Mouse (Mus musculus): ENCODE results near the gene Ear14. TPM values are rescaled to one million over a fixed set of nuclear protein-coding genes. Genes with fewer than 3 reads are reported as not detected.
"Not testable (repeated sequence)": the region's sequence is repeated elsewhere in the genome, so short reads cannot be mapped to it uniquely, and the experiment has no call there.

Gene Ear14
- not detected in 2 replicates for polyA plus RNA-seq (2016; fragmentation: Nextera tagmentation; extraction: Ambion mirVana)

DNA sequence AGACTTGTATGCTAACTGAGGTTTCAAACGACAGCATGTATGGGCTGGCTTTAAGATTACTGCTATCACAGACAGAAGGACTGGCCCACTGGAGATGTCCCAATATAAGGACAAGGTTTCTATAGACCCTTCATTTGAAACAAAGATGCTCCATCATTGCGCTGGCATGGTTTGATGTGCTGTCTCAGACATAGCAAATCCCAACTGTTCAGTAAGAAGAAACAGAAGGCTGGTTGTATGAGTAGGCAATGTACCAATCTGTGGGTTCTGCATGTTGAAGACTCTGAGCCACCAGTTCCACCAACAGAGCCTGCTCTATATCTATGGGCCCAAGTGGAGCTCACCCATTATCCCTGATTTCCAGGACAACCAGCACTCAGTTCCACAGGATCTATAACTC, at the start of gene Ear14:
Gene Ear14 (plus strand): TSS at position 277 of the 400 bp plus-strand sequence.
- H3K27ac ChIP-seq: no peak within 1 kb of the TSS
- no peaks in the 10 kb centered on the region for H3K9me3 ChIP-seq (replicated peaks)
- H3K4me3 ChIP-seq: no peak within 1 kb of the TSS
- H3K4me1 ChIP-seq: no peaks in the 10 kb centered on the region
- H3K36me3 ChIP-seq: no peaks in the 10 kb centered on the region
- 86% methylated on average over 2 of the region's 2 CpGs for WGBS
- H3K4me2 ChIP-seq (replicated peaks): no peak within 1 kb of the TSS
- no peak within 1 kb of the TSS for H3K9ac ChIP-seq
- no peaks in the 10 kb centered on the region for H3K27me3 ChIP-seq
- no peak for ATAC-seq (ENCODE audit: low FRiP score)

DNA sequence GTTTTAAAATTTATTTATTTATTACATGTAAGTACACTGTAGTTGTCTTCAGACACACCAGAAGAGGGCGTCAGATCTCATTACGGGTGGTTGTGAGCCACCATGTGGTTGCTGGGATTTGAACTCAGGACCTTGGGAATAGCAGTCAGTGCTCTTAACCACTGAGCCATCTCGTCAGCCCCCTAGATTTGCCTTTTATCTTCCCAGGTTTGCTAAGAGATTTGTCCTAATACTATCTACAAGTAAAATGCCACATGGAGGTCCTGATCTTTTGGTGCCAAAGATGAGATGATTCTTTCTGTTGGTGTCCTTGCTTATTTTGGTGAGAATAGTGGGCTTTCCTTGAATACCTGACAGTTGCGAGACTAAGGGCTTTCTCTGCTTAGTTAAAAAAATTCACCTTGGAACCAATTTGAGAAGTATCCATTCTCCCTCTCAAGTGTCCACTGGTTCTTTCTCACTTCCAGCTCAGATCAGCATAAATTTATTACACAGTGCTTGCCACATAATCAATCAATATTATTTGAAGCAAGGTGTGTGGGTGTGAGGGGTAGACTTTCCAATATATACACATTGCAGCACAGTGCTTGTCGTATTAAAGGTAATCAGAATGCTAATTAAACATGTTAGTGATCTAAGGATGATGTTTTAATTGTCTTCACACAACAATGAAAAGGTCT, 47.0 kb upstream of the Ear14 start:
- H3K9me3 ChIP-seq (replicated peaks): no peaks in the 10 kb centered on the region
- H3K27me3 ChIP-seq: no peaks in the 10 kb centered on the region
- H3K27ac ChIP-seq: no peak overlapping the region
- H3K9ac ChIP-seq: no peak overlapping the region
- no peak overlapping the region for H3K4me3 ChIP-seq
- H3K4me2 ChIP-seq (replicated peaks): no peak overlapping the region
- no peak for ATAC-seq (ENCODE audit: low FRiP score)
- H3K36me3 ChIP-seq: no peaks in the 10 kb centered on the region
- no peaks in the 10 kb centered on the region for H3K4me1 ChIP-seq
- WGBS: 84% methylated on average over 5 of the region's 5 CpGs

DNA sequence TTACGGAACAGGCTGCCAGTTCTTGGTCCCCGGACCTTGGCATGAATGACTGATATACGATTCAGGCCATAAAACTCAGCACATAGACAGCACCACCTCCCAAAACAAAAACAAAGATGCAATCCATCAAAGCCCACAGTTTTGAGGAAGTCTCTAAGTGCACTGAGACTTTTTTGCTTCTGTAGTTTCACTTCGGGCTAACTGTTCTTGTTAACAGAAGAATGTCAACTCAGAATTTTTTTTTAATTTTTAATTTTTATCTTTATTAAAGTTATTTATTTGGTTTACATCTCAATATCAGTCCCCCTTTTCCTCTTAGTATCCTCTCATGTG, 46.5 kb upstream of the Ear14 start:
- WGBS: 76% methylated on average over 4 of the region's 4 CpGs
- Histone ChIP-seq H3K9me3 (replicated peaks) (no peaks in the 10 kb centered on the region), H3K27ac (no peak overlapping the region), H3K36me3 (no peaks in the 10 kb centered on the region), H3K9ac (no peak overlapping the region), H3K4me2 (replicated peaks) (no peak overlapping the region), H3K4me3 (no peak overlapping the region), H3K27me3 (no peaks in the 10 kb centered on the region), H3K4me1 (no peaks in the 10 kb centered on the region)
- no peak for ATAC-seq (ENCODE audit: low FRiP score)

DNA sequence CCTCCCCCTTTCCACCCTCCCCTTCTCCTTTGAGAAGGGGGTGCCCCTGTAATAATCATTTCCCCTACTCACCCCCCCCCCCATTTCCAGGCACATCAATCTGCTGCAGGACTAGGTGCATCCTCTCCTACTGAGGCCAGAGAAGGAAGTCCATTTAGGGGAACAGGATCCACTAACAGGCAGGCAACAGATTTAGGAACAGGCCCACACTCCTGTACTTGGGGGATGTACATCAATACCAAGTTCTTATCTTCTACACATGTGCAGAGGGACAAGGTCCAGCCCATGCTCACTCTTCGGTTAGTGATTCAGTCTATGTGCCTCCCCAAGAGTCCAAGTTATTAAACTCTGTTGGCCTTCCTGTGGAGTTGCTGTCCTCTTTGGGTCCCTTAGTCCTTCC, 46.1 kb upstream of the Ear14 start:
- ATAC-seq (ENCODE audit: low FRiP score): no peak
- Histone ChIP-seq H3K27me3 (no peaks in the 10 kb centered on the region), H3K4me2 (replicated peaks) (no peak overlapping the region), H3K4me3 (no peak overlapping the region), H3K27ac (no peak overlapping the region), H3K9me3 (replicated peaks) (no peaks in the 10 kb centered on the region), H3K4me1 (no peaks in the 10 kb centered on the region), H3K36me3 (no peaks in the 10 kb centered on the region), H3K9ac (no peak overlapping the region)
- 91% methylated on average over 1 of the region's 1 CpGs for WGBS

DNA sequence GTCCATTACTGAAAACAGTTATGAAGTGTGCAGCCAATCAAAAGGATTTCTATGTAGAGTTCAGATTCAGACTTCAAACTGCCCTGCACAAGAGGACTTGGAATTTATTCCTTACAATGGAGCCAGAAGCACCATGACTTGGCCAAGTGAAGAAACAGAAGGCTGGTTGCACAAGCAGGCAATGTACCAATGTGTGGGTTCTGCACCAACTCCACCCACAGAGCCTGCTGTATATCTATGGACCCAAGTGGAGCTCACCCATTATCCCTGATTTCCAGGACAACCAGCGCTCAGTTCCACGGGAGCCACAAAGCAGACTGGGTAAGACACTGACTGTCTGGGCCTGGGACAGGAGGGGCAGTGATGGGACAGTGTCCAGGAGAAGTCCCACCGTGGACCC, 41.2 kb upstream of the Ear14 start, which contains the start of gene Rnase2b:
Gene Rnase2b (plus strand): TSS at position 285 of the 400 bp plus-strand sequence.
- not testable (repeated sequence) for ATAC-seq (ENCODE audit: low FRiP score); H3K4me2 ChIP-seq (replicated peaks); H3K36me3 ChIP-seq; H3K4me3 ChIP-seq; H3K9me3 ChIP-seq (replicated peaks); H3K27me3 ChIP-seq; H3K4me1 ChIP-seq; H3K27ac ChIP-seq; H3K9ac ChIP-seq
- WGBS: 96% methylated on average over 3 of the region's 3 CpGs

DNA sequence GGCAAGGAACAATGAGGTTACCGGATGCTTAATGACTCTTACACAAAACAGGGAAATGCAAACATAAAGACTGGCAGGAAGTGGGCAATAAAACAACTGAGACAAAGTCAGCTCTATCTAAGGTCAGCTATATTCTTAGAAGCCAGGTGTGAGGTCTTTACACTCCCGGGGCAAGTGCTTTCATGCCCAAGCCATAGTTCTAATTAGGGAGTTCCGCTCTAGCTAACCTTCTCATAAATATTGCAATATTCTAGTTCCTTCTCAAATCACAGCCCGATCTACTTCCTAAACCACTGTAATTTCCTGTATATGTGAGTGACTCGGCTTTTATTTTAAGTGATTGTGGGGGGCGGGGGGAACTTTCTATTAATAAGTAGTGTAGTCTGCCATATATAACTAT, 39.9 kb upstream of the Ear14 start:
- not testable (repeated sequence) for H3K4me2 ChIP-seq (replicated peaks); H3K27me3 ChIP-seq; H3K27ac ChIP-seq; H3K4me1 ChIP-seq; ATAC-seq (ENCODE audit: low FRiP score); H3K36me3 ChIP-seq; H3K9ac ChIP-seq; H3K9me3 ChIP-seq (replicated peaks); H3K4me3 ChIP-seq
- 93% methylated on average over 6 of the region's 6 CpGs for WGBS

DNA sequence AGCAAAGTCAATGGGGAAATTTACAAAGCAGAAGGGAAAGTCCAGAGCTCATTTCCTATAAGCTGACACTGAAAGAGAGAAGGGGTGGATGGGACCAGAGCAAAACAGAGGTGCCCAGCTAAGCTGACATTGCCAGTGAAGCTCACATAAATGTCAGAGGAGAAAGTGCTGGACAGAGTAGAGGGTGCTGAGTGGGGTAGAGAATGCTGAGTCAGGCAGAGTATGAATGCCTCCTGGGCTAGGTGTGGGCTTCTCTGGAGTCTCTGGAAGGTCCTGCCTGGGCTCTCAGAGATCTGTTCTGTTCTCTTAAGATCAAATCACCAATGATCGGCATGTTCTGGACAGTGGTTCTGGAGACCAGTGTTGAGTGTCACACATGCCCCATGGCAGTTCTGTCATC, 37.8 kb upstream of the Ear14 start:
- Histone ChIP-seq H3K4me3 (no peak overlapping the region), H3K9ac (no peak overlapping the region), H3K27ac (no peak overlapping the region), H3K27me3 (no peaks in the 10 kb centered on the region), H3K9me3 (replicated peaks) (no peaks in the 10 kb centered on the region), H3K4me1 (no peaks in the 10 kb centered on the region), H3K4me2 (replicated peaks) (no peak overlapping the region), H3K36me3 (no peaks in the 10 kb centered on the region)
- WGBS: 94% methylated on average over 1 of the region's 1 CpGs
- ATAC-seq (ENCODE audit: low FRiP score): no peak

DNA sequence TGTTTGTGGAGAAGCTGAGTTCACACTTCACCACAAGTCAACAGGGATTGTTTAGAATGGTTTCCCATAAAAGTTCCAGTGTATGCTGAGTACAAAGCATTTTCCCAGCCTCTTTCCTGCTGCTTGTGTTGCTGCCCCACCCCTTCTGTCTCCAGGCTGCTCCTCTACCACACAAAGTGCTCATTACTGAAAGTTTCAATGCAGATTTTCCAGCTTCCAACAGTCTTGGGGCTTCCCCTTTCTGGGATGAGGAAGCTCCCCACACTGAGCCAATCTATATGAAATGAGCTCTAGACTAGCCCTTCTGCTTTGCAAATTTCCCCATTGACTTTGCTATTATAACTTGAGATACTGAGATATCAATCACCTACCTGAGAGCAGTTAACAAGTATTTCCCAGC, 37.1 kb upstream of the Ear14 start:
- Histone ChIP-seq H3K4me1 (no peaks in the 10 kb centered on the region), H3K27me3 (no peaks in the 10 kb centered on the region), H3K36me3 (no peaks in the 10 kb centered on the region), H3K9ac (no peak overlapping the region), H3K27ac (no peak overlapping the region), H3K9me3 (replicated peaks) (no peaks in the 10 kb centered on the region), H3K4me2 (replicated peaks) (no peak overlapping the region), H3K4me3 (no peak overlapping the region)
- no peak for ATAC-seq (ENCODE audit: low FRiP score)

DNA sequence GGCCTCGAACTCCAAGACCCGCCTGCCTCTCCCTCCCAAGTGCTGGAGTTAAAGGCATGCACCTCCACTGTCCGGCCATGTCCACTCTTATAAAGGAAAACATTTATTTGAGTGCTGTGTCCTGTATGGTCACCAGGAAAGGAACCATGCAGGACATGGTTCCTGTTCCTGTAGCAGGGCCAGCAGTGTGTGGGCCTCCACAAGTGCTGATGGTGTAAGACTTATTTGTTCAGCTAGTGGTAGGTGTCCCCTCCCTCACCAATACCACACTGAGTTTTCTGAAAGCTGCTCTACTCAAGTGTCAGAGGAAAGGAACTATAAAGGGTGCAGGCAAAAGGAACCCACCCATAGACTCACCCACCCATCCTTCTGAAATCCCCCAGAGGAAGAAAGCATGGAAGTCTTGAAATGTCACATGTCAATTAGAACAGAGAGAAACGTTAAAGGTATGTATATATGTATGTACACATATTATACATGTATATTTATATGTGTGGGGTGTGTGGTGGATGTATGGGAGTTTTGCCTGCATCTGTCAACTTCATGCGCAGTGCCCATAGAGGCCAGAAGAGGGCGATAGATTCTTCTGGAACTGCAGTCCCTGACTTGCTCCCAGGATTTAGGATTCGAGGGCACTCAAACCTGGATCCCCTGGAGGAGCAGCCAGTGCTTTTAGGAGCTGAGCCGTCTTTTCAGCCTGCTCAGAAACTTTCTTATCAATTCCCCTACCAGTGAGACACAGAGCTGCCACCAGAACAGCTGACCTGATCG, 30.9 kb upstream of the Ear14 start:
- not testable (repeated sequence) for H3K36me3 ChIP-seq; H3K4me1 ChIP-seq; H3K27ac ChIP-seq; H3K4me3 ChIP-seq; H3K27me3 ChIP-seq; H3K9me3 ChIP-seq (replicated peaks); ATAC-seq (ENCODE audit: low FRiP score); H3K9ac ChIP-seq; H3K4me2 ChIP-seq (replicated peaks)
- WGBS: 39% methylated on average over 9 of the region's 9 CpGs

DNA sequence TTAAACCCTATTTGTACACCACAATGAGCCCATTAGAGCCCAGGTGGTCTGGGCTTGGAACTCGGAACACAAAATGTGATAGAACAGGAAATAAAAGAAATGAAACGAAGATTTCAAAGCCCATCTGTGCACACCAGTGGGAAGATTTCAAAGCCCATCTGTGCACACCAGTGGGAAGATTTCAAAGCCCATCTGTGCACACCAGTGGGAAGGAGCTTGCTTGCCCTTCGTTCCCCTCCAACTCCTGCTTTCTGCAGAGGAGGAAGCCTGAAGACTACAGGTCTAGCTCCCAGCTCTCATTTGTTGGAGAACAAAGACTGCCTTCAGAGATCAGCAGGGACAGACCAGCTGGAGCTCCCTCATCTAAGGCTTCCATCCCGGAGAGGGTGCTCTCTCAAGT, 30.2 kb upstream of the Ear14 start:
- not testable (repeated sequence) for H3K4me3 ChIP-seq; H3K27ac ChIP-seq; H3K9ac ChIP-seq; ATAC-seq (ENCODE audit: low FRiP score); H3K9me3 ChIP-seq (replicated peaks); H3K4me2 ChIP-seq (replicated peaks); H3K4me1 ChIP-seq; H3K27me3 ChIP-seq; H3K36me3 ChIP-seq
- 52% methylated on average over 4 of the region's 4 CpGs for WGBS

DNA sequence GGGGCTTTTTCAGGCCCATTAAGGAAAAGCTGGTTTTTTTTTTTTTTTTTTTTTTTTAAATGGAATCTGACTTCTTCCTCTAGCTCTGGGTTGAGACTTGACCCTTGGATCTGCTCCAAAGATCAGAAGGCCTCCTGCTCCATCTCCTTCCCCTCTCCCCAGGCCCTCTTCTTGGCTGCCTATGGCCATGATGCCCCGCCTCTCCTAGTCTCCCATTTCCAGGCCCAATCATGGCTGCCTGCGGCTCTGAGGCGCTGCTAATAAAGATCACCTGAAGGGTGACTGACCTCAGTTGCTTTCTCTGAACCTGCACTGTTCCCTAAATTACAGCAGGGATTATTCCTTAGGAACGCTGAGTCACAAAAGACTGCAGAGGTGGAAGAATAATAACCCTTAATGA, 29.3 kb upstream of the Ear14 start:
- no peak overlapping the region for H3K4me3 ChIP-seq
- H3K36me3 ChIP-seq: no peaks in the 10 kb centered on the region
- no peak overlapping the region for H3K4me2 ChIP-seq (replicated peaks)
- ATAC-seq (ENCODE audit: low FRiP score): no peak
- H3K27me3 ChIP-seq: no peaks in the 10 kb centered on the region
- WGBS: 67% methylated on average over 4 of the region's 4 CpGs
- H3K9me3 ChIP-seq (replicated peaks): no peaks in the 10 kb centered on the region
- H3K27ac ChIP-seq: no peak overlapping the region
- no peaks in the 10 kb centered on the region for H3K4me1 ChIP-seq
- H3K9ac ChIP-seq: no peak overlapping the region

DNA sequence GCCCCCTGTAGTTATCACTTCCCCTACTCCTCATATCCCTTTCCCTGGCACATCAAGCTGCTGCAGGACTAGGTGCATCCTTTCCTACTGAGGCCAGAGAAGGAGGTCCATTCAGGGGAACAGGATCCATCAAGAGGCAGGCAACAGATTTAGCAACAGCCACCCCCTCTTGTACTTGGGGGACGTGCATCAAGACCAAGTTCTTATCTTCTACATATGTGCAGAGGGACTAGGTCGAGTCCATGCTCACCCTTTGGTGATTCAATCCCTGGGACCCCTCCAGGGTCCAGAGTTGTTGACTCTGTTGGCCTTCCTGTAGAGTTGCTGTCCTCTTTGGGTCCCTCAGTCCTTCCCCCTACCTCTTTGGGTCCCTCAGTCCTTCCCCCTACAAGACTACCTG, 22.1 kb upstream of the Ear14 start:
- H3K27me3 ChIP-seq; H3K4me1 ChIP-seq; H3K4me2 ChIP-seq (replicated peaks); H3K36me3 ChIP-seq; H3K9me3 ChIP-seq (replicated peaks); ATAC-seq (ENCODE audit: low FRiP score); H3K4me3 ChIP-seq; H3K27ac ChIP-seq; H3K9ac ChIP-seq: not testable (repeated sequence)
- 83% methylated on average over 2 of the region's 2 CpGs for WGBS

DNA sequence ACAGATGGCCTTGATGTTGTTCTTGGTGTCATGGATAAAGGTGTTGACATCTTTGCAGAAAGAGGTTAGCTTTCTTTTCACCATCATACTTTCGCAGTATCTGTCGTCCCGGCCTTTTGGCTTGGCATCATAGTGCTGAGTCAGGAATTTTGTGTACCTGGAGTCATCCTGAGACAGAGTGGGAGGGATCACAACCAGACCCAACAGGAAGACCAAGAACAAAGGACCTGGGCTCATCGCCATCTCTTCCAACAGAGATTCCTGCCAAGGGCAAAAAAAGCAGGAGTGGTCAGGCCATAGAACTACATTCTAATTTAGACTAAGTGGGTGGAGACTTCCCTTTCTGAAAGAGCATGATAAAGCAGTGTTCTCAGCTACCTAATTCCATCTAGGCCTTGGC, 7.5 kb upstream of the Ear14 start:
- Histone ChIP-seq H3K27ac (no peak overlapping the region), H3K4me2 (replicated peaks) (no peak overlapping the region), H3K9ac (no peak overlapping the region), H3K4me1 (no peaks in the 10 kb centered on the region), H3K9me3 (replicated peaks) (no peaks in the 10 kb centered on the region), H3K4me3 (no peak overlapping the region), H3K27me3 (no peaks in the 10 kb centered on the region), H3K36me3 (no peaks in the 10 kb centered on the region)
- 95% methylated on average over 4 of the region's 4 CpGs for WGBS
- ATAC-seq (ENCODE audit: low FRiP score): no peak
